Mouse (Mus musculus): ENCODE data around the gene Olfr9.
A peak's percentile ranks its signal among the peaks of the same experiment; 100 is the strongest.
"Not testable (repeated sequence)": the region's sequence is repeated elsewhere in the genome, so short reads cannot be mapped to it uniquely, and the experiment has no call there.

The Olfr9 gene

GRCm38 (mm10) chr10:128989131-128989530 lies at the start of gene Olfr9:
Gene Olfr9, plus strand, starts transcription at chr10:128989431.
- not testable (repeated sequence) for DNase-seq

- no peak for DNase-seq
These were observed 48.7 kb upstream of the Olfr9 start for GRCm38 (mm10) chr10:128940475-128941061.

DNA sequence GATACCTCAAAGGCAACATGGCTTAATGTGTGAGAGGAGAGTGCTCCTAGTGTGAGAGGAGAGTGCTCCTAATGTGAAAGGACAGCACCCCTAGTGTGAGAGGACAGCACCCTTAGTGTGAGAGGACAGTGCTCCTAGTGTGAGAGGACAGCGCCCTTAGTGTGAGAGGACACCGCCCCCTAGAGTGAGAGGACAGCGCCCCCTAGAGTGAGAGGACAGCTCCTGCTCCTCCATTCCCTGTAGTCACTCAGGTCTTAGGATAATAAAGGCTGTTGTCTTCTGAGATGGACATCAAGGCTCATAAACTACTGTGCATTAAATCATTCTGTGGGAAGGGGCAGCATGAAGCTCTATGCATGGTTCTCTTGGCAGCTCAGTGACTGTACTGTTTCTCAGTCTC lies 43.6 kb upstream of the Olfr9 start:
- DNase-seq: peak; percentile 50 to 59

GRCm38 (mm10) chr10:128947496-128947895 lies 41.7 kb upstream of the Olfr9 start:
- DNase-seq: no peak

- DNase-seq: no peak
These were observed 38.9 kb upstream of the Olfr9 start for GRCm38 (mm10) chr10:128950208-128950887.

DNA sequence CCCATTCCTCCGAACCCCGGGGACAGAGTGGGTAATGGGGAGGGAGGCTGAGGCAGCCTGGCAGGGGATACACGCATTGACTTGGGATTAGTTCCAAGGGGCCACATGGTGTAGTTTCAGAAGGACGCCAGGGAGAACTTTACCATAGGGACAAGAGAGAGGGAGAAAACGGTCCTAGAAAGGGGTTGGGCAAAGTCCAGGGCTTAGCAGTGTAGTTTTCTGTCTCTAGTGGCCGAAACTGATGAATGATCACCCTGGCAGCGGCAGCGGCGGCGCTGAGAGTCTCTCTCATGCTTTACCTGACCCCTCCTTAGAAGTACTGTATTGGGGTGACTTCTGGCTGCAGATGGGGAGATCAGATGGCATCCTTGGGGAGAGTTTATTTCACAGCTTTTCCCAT lies 30.9 kb upstream of the Olfr9 start:
- no peak for DNase-seq

GRCm38 (mm10) chr10:128960142-128960541 lies 29.1 kb upstream of the Olfr9 start:
- DNase-seq: no peak

DNA sequence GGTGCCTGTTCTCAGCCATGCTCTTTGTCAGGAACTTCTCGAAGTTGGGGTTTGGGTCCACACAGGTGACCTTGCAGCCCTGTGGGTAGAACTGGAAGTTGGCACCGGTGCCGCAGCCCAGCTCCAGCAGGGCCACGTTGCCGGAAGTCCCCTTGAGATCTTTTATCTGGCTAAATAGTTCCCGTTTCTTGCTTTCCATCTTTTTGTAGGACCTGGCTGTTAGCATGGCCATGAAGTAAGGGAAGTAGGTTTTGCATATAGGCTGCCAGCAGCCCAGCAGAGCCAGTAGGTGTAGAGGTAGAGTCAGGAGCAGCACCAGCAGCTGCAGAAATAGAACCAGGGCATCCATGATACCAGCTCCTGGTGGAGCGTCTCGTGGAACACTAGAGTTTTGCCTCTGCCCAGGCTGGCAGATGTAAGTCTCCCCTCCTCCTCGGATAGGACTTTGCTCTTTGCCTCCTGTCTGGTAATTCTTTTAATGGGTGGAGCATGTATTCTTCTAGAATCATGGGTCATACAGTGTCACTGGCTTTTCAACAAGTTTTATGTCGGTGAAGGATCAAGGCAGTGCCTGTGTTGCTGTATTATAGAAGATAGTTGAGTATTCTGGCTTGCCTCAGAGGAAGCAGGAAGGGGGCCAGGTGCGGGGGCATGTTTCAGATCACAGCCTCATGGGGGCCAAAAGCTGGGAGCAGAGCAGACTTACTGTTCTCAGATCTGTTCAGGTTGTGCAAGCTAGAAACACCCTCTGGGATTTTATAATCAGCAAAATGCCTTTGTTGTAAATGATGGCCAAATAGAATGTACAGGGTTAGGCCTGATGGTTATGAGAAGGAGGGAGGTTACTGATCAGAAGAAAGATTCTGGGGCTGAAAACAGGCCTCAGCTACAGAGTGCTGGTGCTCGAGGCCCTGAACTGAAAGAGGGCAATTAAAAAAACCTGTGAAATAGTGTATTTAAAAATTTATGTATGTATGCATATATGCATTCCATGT lies 28.3 kb upstream of the Olfr9 start, which contains the start of gene Mettl7b:
Gene Mettl7b (minus strand): TSS at position 399 of the 995 bp plus-strand sequence.
- DNase-seq: peak in 1 of 2 experiments; percentile 50

- peak in 1 of 2 experiments; percentile 47 for DNase-seq
These were observed 24.3 kb upstream of the Olfr9 start for GRCm38 (mm10) chr10:128964961-128965360.

- no peak for DNase-seq
These were observed 23.4 kb upstream of the Olfr9 start for GRCm38 (mm10) chr10:128965871-128966270.

DNA sequence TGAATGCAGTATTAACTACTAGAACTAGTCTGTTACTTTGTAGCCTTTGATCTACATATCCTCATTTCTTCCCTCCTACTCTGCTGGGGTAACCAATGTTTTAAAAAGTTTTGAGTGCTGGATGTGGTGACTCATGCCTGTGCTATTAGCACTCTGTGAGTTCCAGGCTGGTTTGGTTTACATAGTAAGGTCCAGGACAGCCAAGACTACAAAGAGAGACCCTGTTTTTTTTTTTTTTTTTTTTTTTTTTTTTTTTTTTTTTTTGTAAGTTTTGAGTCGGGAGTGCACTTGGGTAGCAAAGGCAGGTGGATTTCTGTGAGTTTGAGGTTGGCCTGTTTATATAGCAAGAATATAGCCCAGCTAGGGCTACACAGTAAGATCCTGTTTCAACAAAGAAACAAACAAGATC lies 20.9 kb upstream of the Olfr9 start:
- no peak for DNase-seq

- no peak for DNase-seq
These were observed 18.4 kb upstream of the Olfr9 start for GRCm38 (mm10) chr10:128970740-128971250.

DNA sequence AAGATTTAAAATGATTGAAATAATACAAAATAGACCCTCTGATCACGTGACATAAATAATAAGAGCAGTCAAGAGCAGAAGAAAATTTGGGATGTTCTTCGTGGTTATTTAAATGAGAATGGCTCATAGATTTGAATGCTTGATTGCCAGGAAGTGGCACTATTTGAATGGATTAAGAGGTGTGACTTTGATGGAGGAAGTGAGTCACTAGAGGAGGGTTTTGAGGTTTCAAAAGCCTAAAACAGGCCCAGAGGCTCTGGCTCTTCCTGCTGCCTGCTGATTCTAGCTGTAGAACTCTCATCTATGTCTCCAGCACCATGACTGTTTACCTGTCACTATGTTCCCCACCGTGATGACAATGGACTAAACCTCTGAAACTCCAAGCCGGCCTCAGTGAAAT lies 16.4 kb upstream of the Olfr9 start:
- DNase-seq: no peak

- no peak for DNase-seq
These were observed 12.8 kb upstream of the Olfr9 start for GRCm38 (mm10) chr10:128976395-128976794.

DNA sequence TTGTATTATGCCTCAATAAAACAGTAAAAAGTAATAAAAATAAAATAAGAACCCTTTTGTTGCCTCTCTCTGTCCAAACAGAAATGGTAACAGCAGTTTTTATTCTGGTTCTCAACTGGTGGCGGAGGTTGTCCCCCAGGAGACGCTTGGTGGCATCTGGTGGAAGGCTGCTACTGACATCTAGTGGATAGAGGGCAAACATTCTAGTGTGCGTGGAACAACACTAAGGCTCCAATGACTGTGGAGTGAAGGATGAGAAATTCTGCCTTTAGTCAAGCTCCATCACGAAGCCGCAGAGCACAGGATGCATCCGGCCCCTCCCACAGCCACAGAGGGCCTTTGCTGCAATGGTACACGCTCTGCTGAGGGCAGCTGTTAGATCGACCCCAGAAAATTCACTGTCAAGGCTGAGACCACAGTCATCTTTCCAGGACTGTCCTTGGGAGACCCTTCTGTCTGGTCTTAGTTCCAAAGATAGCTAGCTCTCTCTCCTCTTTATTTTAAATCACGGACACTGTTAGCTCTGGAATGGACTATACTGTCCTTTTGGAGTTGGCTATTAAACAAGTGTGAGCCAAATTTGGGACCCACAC lies 11.6 kb upstream of the Olfr9 start:
- peak; percentile 52 to 68 for DNase-seq

GRCm38 (mm10) chr10:128980644-128981365 lies 8.4 kb upstream of the Olfr9 start:
- DNase-seq: no peak

DNA sequence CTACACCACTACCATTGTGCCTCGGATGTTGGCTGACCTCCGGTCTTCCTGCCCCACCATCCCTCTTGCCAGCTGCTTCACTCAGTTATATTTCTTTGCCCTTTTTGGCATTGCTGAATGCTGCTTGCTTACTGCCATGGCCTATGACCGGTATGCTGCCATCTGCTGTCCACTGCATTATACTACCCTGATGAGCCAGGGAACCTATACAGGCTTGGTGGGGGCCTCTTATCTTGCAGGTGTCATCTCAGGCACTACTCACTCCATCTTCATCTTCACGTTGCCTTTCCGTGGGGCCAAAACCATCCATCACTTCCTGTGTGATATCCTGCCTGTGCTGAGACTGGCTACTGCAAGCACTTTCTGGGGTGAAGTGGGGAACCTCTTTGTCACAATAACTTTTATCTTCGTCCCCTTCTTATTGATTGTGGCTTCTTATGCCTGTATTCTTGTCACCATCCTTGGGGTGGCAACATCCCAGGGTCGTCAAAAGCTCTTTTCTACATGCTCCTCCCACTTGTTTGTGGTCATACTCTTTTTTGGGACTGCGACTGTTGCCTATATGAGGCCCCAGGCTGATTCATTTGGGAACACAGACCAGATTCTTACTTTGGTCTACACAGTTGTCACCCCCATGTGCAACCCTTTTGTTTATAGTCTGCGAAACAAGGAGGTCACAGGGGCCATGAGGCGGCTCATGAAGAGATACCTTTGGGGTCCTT lies 1.1 kb downstream of the Olfr9 start:
- not testable (repeated sequence) for DNase-seq

- no peak for DNase-seq
These were observed 1.8 kb downstream of the Olfr9 start for GRCm38 (mm10) chr10:128990994-128991393.

- DNase-seq: no peak
These were observed 6.6 kb downstream of the Olfr9 start for GRCm38 (mm10) chr10:128995796-128996195.

DNA sequence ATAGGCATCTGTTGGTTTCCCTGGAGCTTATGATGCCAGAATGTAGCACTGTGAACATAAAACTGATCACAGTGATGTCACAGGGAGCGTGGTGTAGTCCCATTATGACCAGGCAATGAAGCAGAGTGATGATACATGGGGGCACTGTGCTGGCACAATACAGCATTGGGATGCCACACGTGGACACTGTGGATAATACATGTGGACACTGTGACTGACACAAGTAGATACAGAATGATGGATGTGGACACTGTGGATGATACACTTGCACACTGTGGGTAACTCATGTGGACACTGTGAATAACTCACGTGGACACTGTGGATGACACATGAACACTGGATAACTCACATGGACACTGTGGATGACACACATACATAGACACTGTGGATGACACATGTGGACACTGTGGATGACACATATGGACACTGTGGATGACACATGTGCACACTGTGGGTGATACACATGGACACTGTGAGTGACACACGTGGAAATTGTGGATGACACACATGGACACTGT lies 7.4 kb downstream of the Olfr9 start:
- no peak for DNase-seq

All from kidney, postnatal 4 days (tissue).